Comparison of ENCODE assay signal across 1 mouse cellular context in the genomic region with DNA sequence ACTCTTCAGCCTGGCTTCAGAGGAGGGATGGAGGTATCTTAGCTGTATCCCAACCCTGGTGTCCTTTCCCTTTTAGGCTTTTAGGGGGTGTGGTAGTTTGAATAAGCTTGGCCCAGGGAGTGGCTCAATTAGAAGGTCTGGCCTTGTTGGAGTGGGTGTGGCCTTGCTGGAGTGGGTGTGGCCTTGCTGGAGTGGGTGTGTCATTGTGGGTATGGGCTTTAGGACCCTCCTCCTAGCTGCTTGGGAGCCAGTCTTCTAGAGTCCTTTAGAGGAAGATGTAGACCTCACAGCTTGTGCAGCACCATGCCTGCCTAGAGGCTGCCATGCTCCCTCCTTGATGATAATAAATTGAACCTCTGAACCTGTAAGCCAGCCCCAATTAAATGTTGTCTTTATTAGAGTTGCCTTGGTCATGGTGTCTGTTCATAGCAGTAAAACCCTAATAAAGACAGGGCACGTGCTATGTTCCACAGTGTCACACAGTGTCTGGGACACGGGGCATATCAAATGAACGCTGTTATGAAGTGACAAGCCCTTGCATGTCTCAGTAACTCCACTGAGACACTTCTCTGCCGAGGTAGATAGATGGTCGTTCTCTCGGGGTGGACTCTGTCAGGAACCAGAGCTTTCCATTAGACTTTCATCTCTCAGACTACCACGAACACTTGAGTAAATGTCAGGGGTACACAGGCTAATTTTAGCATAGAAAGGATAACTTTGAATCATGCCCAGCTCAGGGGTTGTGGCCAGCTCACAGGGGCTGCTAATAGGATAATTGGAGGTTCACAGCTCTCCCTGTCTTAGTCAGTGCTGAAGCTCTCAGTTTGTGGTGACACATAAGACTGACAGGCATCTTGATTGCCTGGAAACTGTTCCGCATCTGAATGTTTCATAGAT.
A peak's percentile ranks its signal among the peaks of the same experiment; 100 is the strongest.
TF ChIP-seq lines count a peak whose summit lies in the region.

No protein-coding gene starts in this region.

TF ChIP-seq in CH12.LX, 34 proteins besides CTCF, POLR2A, EP300 and RAD21 (continued from another document):
- TF ChIP-seq GABPA (IDR thresholded peaks at IDR 0.05; ENCODE audit: insufficient replicate concordance, low read depth, low read length) (no peak), MAX (IDR thresholded peaks at IDR 0.05; ENCODE audit: low read length) (peak; percentile 85), E2F4 (IDR thresholded peaks at IDR 0.05; ENCODE audit: insufficient replicate concordance, low read depth, low read length) (no peak), HCFC1 (IDR thresholded peaks at IDR 0.05; ENCODE audit: low read depth, low read length) (0 out of 2 replicates have a peak, but pooled peaks have one; percentile 18), TCF12 (IDR thresholded peaks at IDR 0.05; ENCODE audit: low read depth, low read length) (0 out of 2 replicates have a peak, but pooled peaks have one; percentile 8), RCOR1 (conservative IDR thresholded peaks at IDR 0.05; ENCODE audit: low read depth, low read length) (no peak), POLR2AphosphoS2 (IDR thresholded peaks at IDR 0.05; ENCODE audit: low read depth, low read length) (no peak), MEF2A (IDR thresholded peaks at IDR 0.05; ENCODE audit: borderline replicate concordance, low read depth, low read length) (peak; percentile 80), NRF1 (IDR thresholded peaks at IDR 0.05; ENCODE audit: low read depth, low read length) (no peak), UBTF (IDR thresholded peaks at IDR 0.05; ENCODE audit: low read depth, low read length) (0 out of 2 replicates have a peak, but pooled peaks have one; percentile 32), CHD2 (IDR thresholded peaks at IDR 0.05; ENCODE audit: low read length) (no peak), PAX5 (IDR thresholded peaks at IDR 0.05; ENCODE audit: low read length) (no peak), BHLHE40 (IDR thresholded peaks at IDR 0.05; ENCODE audit: low read depth, low read length) (peak; percentile 97), SIN3A (IDR thresholded peaks at IDR 0.05; ENCODE audit: low read length) (peak; percentile 84; the same call in 1 of the 2 replicates), ELF1 (IDR thresholded peaks at IDR 0.05; ENCODE audit: low read depth, low read length) (no peak), SMC3 (IDR thresholded peaks at IDR 0.05; ENCODE audit: low read depth, low read length) (no peak), JUN (IDR thresholded peaks at IDR 0.05; ENCODE audit: insufficient read depth, low read depth, low read length) (no peak; the same call in 1 of the 2 replicates), NELFE (IDR thresholded peaks at IDR 0.05; ENCODE audit: low read depth, low read length) (peak; percentile 31; the same call in 1 of the 2 replicates), CHD1 (IDR thresholded peaks at IDR 0.05; ENCODE audit: low read depth, low read length) (peak; percentile 90), MXI1 (IDR thresholded peaks at IDR 0.05; ENCODE audit: low read depth, low read length) (no peak), TBP (conservative IDR thresholded peaks at IDR 0.05; ENCODE audit: low read depth, low read length) (peak; percentile 68), USF1 (IDR thresholded peaks at IDR 0.05; ENCODE audit: low read depth, low read length) (no peak), MAZ (IDR thresholded peaks at IDR 0.05; ENCODE audit: low read depth, low read length) (no peak), KAT2A (IDR thresholded peaks at IDR 0.05; ENCODE audit: insufficient replicate concordance, low read length) (no peak), MYC (IDR thresholded peaks at IDR 0.05; ENCODE audit: low read depth, low read length) (peak; percentile 63), ZC3H11A (IDR thresholded peaks at IDR 0.05; ENCODE audit: low read depth, low read length) (no peak), ZKSCAN1 (IDR thresholded peaks at IDR 0.05; ENCODE audit: borderline replicate concordance, low read depth, low read length) (no peak), JUND (conservative IDR thresholded peaks at IDR 0.05; ENCODE audit: low read depth, low read length) (peak; percentile 9; the same call in 1 of the 2 replicates)
